In genomic region chr13:113596821-113597541, GRCm38 (mm10) we compare ENCODE assay signal across 11 mouse cellular contexts. TPM values are rescaled to one million over a fixed set of nuclear protein-coding genes. Genes with fewer than 3 reads are reported as not detected.
DNase-seq lines count a peak whose midpoint lies in the region; ATAC-seq and TF ChIP-seq lines count a peak whose summit lies in the region.
"Had no signal": no experiment of that assay in that cellular context is flagged by ENCODE, and none has a peak within 500 bp of the region (broad histone marks: within the 10 kb centered on the region; RNA-seq: fewer than 3 reads in every experiment).

No protein-coding gene starts in this region.

- no peak overlapping the region for H3K4me3 ChIP-seq in lung, embryonic 14.5 days (ENCODE audit: low read depth, low read length)
- H3K4me3 ChIP-seq in lung, adult 2 months (replicated peaks; ENCODE audit: extremely low read depth, low read depth, low read length) = no peak overlapping the region
- peak overlapping the region; percentile 31 for H3K4me3 ChIP-seq in cerebellum, adult 2 months (replicated peaks; ENCODE audit: insufficient read depth, low read depth, low read length)
- no peak overlapping the region for H3K4me3 ChIP-seq in limb, embryonic 15.5 days
- H3K4me3 ChIP-seq: erythroblast, embryonic 14.5 days; midbrain, embryonic 12.5 days had no signal

- peak overlapping the region; percentile 33; the same call in 1 of the 2 replicates for H3K27ac ChIP-seq in lung, embryonic 14.5 days (ENCODE audit: low read depth)
- H3K27ac ChIP-seq in cerebellum, adult 2 months (ENCODE audit: insufficient read depth, low read length) = peak overlapping the region; percentile 87
- peak overlapping the region; percentile 77 for H3K27ac ChIP-seq in limb, embryonic 15.5 days
- H3K27ac ChIP-seq: midbrain, embryonic 12.5 days had no signal

- H3K27me3 ChIP-seq in lung, embryonic 14.5 days (ENCODE audit: insufficient read depth, low read length) = no peaks in the 10 kb centered on the region
- no peaks in the 10 kb centered on the region for H3K27me3 ChIP-seq in cerebellum, adult 2 months (ENCODE audit: control insufficient read depth, insufficient read depth, low read length)
- H3K27me3 ChIP-seq in limb, embryonic 15.5 days = no peaks in the 10 kb centered on the region
- H3K27me3 ChIP-seq: midbrain, embryonic 12.5 days had no signal

- H3K36me3 ChIP-seq in lung, embryonic 14.5 days (ENCODE audit: insufficient read depth) = peaks cover 19% of the 10 kb centered on the region; the same call in 1 of the 2 replicates
- H3K36me3 ChIP-seq in limb, embryonic 15.5 days = peaks cover 18% of the 10 kb centered on the region

- H3K9me3 ChIP-seq in lung, embryonic 14.5 days (ENCODE audit: low read depth, low read length) = no peaks in the 10 kb centered on the region
- no peaks in the 10 kb centered on the region for H3K9me3 ChIP-seq in limb, embryonic 15.5 days
- H3K9me3 ChIP-seq: midbrain, embryonic 12.5 days had no signal

- peaks cover 14% of the 10 kb centered on the region for H3K4me1 ChIP-seq in lung, embryonic 14.5 days (ENCODE audit: insufficient read depth)
- peaks cover 23% of the 10 kb centered on the region for H3K4me1 ChIP-seq in lung, adult 2 months (ENCODE audit: control insufficient read depth, insufficient read depth, low read length)
- peaks cover 39% of the 10 kb centered on the region for H3K4me1 ChIP-seq in cerebellum, adult 2 months (ENCODE audit: control insufficient read depth, insufficient read depth, low read length)
- peaks cover 53% of the 10 kb centered on the region for H3K4me1 ChIP-seq in limb, embryonic 15.5 days

- peak; percentile 87 for DNase-seq in heart, adult 11 months
- DNase-seq in heart, adult 9 months (ENCODE audit: low spot score in 2 of 2) = no peak
- no peak for DNase-seq in lung, embryonic 14.5 days
- no peak for DNase-seq in lung, adult 2 months
- peak; percentile 81 to 88 for DNase-seq in cerebellum, adult 2 months
- DNase-seq in left cerebral cortex, postnatal 36 days (ENCODE audit: low spot score in 2 of 2) = no peak
- DNase-seq in thymus, postnatal 14 days = no peak
- DNase-seq: heart, postnatal 36 days had no signal

- peak; percentile 55 for ATAC-seq in lung, embryonic 14.5 days (ENCODE audit: insufficient read depth)
- ATAC-seq in limb, embryonic 15.5 days (ENCODE audit: insufficient number of reproducible peaks, low FRiP score, low TSS enrichment, low read depth) = no peak

- intact Hi-C loops in left cerebral cortex, postnatal 36 days (cut with DNase I) = no loop called here

- no peak overlapping the region for H3K9ac ChIP-seq in lung, embryonic 14.5 days
- no peak overlapping the region for H3K9ac ChIP-seq in limb, embryonic 15.5 days
- H3K9ac ChIP-seq: midbrain, embryonic 12.5 days had no signal

- no peak for TF ChIP-seq POLR2A in lung, adult 2 months (IDR thresholded peaks at IDR 0.05; ENCODE audit: borderline replicate concordance, extremely low read depth, low read depth, low read length)
- TF ChIP-seq POLR2A in cerebellum, adult 2 months (IDR thresholded peaks at IDR 0.05; ENCODE audit: borderline replicate concordance, insufficient read depth, low read length) = no peak

- WGBS in lung, embryonic 14.5 days = 57% methylated on average over 13 of the region's 13 CpGs
- WGBS in lung, adult 2 months = 62% methylated on average over 13 of the region's 13 CpGs
- WGBS in cerebellum, adult 2 months = 11% methylated on average over 13 of the region's 13 CpGs
- 41% methylated on average over 13 of the region's 13 CpGs for WGBS in limb, embryonic 15.5 days

- H3K4me2 ChIP-seq in lung, embryonic 14.5 days = no peak overlapping the region
- no peak overlapping the region for H3K4me2 ChIP-seq in limb, embryonic 15.5 days
- H3K4me2 ChIP-seq: midbrain, embryonic 12.5 days had no signal

- no peak for TF ChIP-seq CTCF in lung, embryonic 14.5 days (IDR thresholded peaks at IDR 0.05; ENCODE audit: low read depth)
- no peak for TF ChIP-seq CTCF in lung, adult 2 months (IDR thresholded peaks at IDR 0.05; ENCODE audit: insufficient read depth, low read length)
- no peak for TF ChIP-seq CTCF in cerebellum, adult 2 months (IDR thresholded peaks at IDR 0.05; ENCODE audit: borderline replicate concordance, insufficient read depth, low read depth, low read length)

RNA-seq across cellular contexts. Expression of gene Snx18, which starts 21.4 kb away (rescaled TPM):
- 29.9 and 30.2 TPM in 2 replicates for polyA plus RNA-seq in lung, embryonic 14.5 days (2014; fragmentation: Nextera tagmentation; extraction: Ambion mirVana)
- polyA plus RNA-seq in lung, adult 2 months (2012; rRNA removed) = 22.8 and 27.0 TPM in 2 replicates
- 16.4 and 17.0 TPM in 2 replicates for polyA plus RNA-seq in cerebellum, adult 2 months (2012; rRNA removed)
- 21.1 and 25.2 TPM in 2 replicates for polyA plus RNA-seq in limb, embryonic 15.5 days (2015; fragmentation: Nextera tagmentation; extraction: Ambion mirVana)
- 10 to 100 TPM; 22.9 to 23.8 TPM for total RNA-seq in left cerebral cortex, postnatal 36 days (2021)

Comparison
In these comparisons a context has a peak if more than half of its experiments do, and no peak if none do; other contexts are left out.
1. DNase-seq: peak in heart, adult 11 months (single experiment) and cerebellum, adult 2 months (2 of 2); none in heart, adult 9 months (0 of 2), lung, embryonic 14.5 days (single experiment), lung, adult 2 months (single experiment), left cerebral cortex, postnatal 36 days (0 of 2) and thymus, postnatal 14 days (single experiment).
2. H3K27ac ChIP-seq: peak in every context shown above with its lines; median percentile 87 in cerebellum, adult 2 months; 77 in limb, embryonic 15.5 days; 33 in lung, embryonic 14.5 days.